Mouse (Mus musculus) cortical plate, adult 2 months (tissue): ENCODE measurements around the gene Chga.

Source experiments
- CTCF ChIP-seq: fragments of 200-500 bp; IDR thresholded peaks from 2 replicates; pipeline ENCODE4 v1.5.1; 2011; ENCODE audit warnings: mild to moderate bottlenecking, control low read depth, low read length; ENCODE audit not compliant: insufficient read depth; ENCODE audit errors: extremely low read depth
- POLR2A ChIP-seq: fragments of 200-500 bp; IDR thresholded peaks from 2 replicates; pipeline ENCODE4 v1.6.1; 2011; ENCODE audit warnings: mild to moderate bottlenecking, low read length, control low read depth; ENCODE audit not compliant: insufficient read depth; ENCODE audit errors: extremely low read depth

GRCm38 (mm10) chr12:102607066-102607465 lies 52.3 kb downstream of the Chga start:
- TF ChIP-seq POLR2A = no peak
- TF ChIP-seq CTCF = no peak
